Mouse (Mus musculus) embryonic facial prominence, embryonic 15.5 days (tissue): ENCODE results near the gene Tshb. TPM values are rescaled to one million over a fixed set of nuclear protein-coding genes. Genes with fewer than 3 reads are reported as not detected.

Experiments
- polyA plus RNA-seq: library from polyadenylated mRNA; unstranded; fragments of >200 nt; fragmentation: Nextera tagmentation; extraction: Ambion mirVana; gene quantifications from 2 replicates; pipeline ENCODE4 v1.2.1, GENCODE M21; 2015

Gene Tshb
- polyA plus RNA-seq, 1 experiment from 2014 or later, result 1.0 TPM

Other genes with a start within 250 kb of the Tshb start
- 7.1 and 7.4 TPM in 2 replicates for gene Tspan2, start 48.2 kb downstream of the Tshb start, polyA plus RNA-seq
- not detected in 2 replicates for gene Sycp1, start 153.4 kb upstream of the Tshb start, polyA plus RNA-seq
- gene Nr1h5, start 181.4 kb upstream of the Tshb start, polyA plus RNA-seq, result 0.07 TPM in 1 of 2 replicates, not detected in the other
- gene Sike1, start 213.0 kb upstream of the Tshb start, polyA plus RNA-seq, result 60.4 and 67.7 TPM in 2 replicates
- 298 and 303 TPM in 2 replicates for gene Csde1, start 237.7 kb upstream of the Tshb start, polyA plus RNA-seq